Mouse (Mus musculus): ENCODE measurements around the gene Cblb.

Gene Cblb

GRCm38 (mm10) chr16:52031091-52031689 lies at the start of gene Cblb:
Gene Cblb (plus strand): TSS chr16:52031225.
- peak; percentile 97 for DNase-seq

- no peak for DNase-seq
These were observed 45.6 kb upstream of the Cblb start for GRCm38 (mm10) chr16:51985436-51985835.

GRCm38 (mm10) chr16:51986207-51986606 lies 44.8 kb upstream of the Cblb start:
- no peak for DNase-seq

- no peak for DNase-seq
These were observed 43.9 kb upstream of the Cblb start for GRCm38 (mm10) chr16:51987085-51987620.

- no peak for DNase-seq
These were observed 43.0 kb upstream of the Cblb start for GRCm38 (mm10) chr16:51988027-51988426.

- no peak for DNase-seq
These were observed 41.8 kb upstream of the Cblb start for GRCm38 (mm10) chr16:51989259-51989658.

- DNase-seq, result no peak
These were observed 31.0 kb upstream of the Cblb start for GRCm38 (mm10) chr16:52000043-52000442.

- DNase-seq, result no peak
These were observed 30.2 kb upstream of the Cblb start for GRCm38 (mm10) chr16:52000801-52001200.

GRCm38 (mm10) chr16:52007006-52007405 lies 24.0 kb upstream of the Cblb start:
- DNase-seq, result no peak

GRCm38 (mm10) chr16:52008471-52008870 lies 22.6 kb upstream of the Cblb start:
- no peak for DNase-seq

GRCm38 (mm10) chr16:52009421-52009820 lies 21.6 kb upstream of the Cblb start:
- DNase-seq, result no peak

- DNase-seq, result no peak
These were observed 18.0 kb upstream of the Cblb start for GRCm38 (mm10) chr16:52012984-52013383.

- DNase-seq, result no peak
These were observed 17.2 kb upstream of the Cblb start for GRCm38 (mm10) chr16:52013812-52014211.

- no peak for DNase-seq
These were observed 7.6 kb upstream of the Cblb start for GRCm38 (mm10) chr16:52023417-52023816.

- DNase-seq, result no peak
These were observed 3.7 kb upstream of the Cblb start for GRCm38 (mm10) chr16:52027326-52027725.

GRCm38 (mm10) chr16:52029001-52029400 lies 2.0 kb upstream of the Cblb start:
- no peak for DNase-seq

GRCm38 (mm10) chr16:52031712-52032251 lies 757 bp downstream of the Cblb start:
- peak; percentile 84 for DNase-seq

GRCm38 (mm10) chr16:52032376-52033330 lies 1.6 kb downstream of the Cblb start:
- DNase-seq, result no peak

GRCm38 (mm10) chr16:52033381-52034315 lies 2.6 kb downstream of the Cblb start:
- DNase-seq, result no peak

GRCm38 (mm10) chr16:52034356-52034755 lies 3.3 kb downstream of the Cblb start:
- peak; percentile 43 for DNase-seq

- DNase-seq, result no peak
These were observed 5.3 kb downstream of the Cblb start for GRCm38 (mm10) chr16:52036295-52036694.

GRCm38 (mm10) chr16:52038283-52038682 lies 7.3 kb downstream of the Cblb start:
- no peak for DNase-seq

Measured in cerebellum, adult 11-12 months (tissue).